Mouse (Mus musculus) bone marrow, adult 2 months (tissue): ENCODE results near the gene Mrgprd.

Source experiments
- CTCF ChIP-seq: fragments of 200-500 bp; IDR thresholded peaks from 2 replicates; pipeline ENCODE4 v1.5.1; 2011; ENCODE audit warnings: low read length, control low read depth; ENCODE audit not compliant: control insufficient read depth, insufficient read depth
- POLR2A ChIP-seq: fragments of 200-500 bp; IDR thresholded peaks from 2 replicates; pipeline ENCODE4 v1.6.1; 2011; ENCODE audit warnings: low read depth, mild to moderate bottlenecking, control low read depth, low read length, borderline replicate concordance; ENCODE audit not compliant: control insufficient read depth

DNA sequence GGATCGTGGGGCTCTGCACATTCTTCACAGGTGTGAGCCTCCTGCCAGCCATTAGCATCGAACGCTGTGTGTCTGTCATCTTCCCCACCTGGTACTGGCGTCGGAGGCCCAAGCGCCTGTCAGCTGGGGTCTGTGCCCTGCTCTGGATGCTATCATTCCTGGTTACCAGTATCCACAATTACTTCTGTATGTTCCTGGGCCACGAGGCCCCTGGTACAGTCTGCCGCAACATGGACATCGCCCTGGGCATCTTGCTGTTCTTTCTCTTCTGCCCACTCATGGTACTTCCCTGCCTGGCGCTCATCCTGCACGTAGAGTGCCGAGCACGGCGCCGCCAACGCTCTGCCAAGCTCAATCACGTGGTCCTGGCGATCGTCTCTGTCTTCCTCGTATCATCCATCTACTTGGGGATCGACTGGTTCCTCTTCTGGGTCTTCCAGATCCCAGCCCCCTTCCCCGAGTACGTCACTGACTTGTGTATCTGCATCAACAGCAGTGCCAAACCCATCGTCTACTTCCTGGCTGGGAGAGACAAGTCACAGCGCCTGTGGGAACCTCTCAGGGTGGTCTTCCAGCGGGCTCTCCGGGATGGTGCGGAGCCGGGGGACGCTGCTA lies 6.5 kb upstream of the Mrgprd start:
- no peak for TF ChIP-seq CTCF
- TF ChIP-seq POLR2A: no peak
